Mouse (Mus musculus): ENCODE results near the gene Olfr46. TPM values are rescaled to one million over a fixed set of nuclear protein-coding genes. Genes with fewer than 3 reads are reported as not detected.

The Olfr46 gene
- polyA plus RNA-seq (2015; fragmentation: Nextera tagmentation; extraction: Ambion mirVana): not detected in 2 replicates

GRCm38 (mm10) chr7:140600969-140601368 lies at the start of gene Olfr46:
Olfr46 (plus strand) TSS chr7:140601269.

GRCm38 (mm10) chr7:140567586-140567985 lies 33.5 kb upstream of the Olfr46 start, which contains the start of gene Olfr538:
Olfr538 (plus strand) TSS chr7:140567886.

GRCm38 (mm10) chr7:140628670-140629069 lies 27.6 kb downstream of the Olfr46 start, which contains the start of gene Olfr61:
Olfr61 (plus strand) TSS chr7:140628970.

GRCm38 (mm10) chr7:140646152-140646551 lies 45.1 kb downstream of the Olfr46 start, which contains the start of gene Olfr53:
Olfr53 (plus strand) TSS chr7:140646452.

GRCm38 (mm10) chr7:140659630-140660029 lies 58.6 kb downstream of the Olfr46 start, which contains the start of gene Olfr539:
Olfr539 (plus strand) TSS chr7:140659930.

Other genes with a start within 250 kb of the Olfr46 start
- gene Olfr60, start 239.6 kb upstream of the Olfr46 start, polyA plus RNA-seq (2015; fragmentation: Nextera tagmentation; extraction: Ambion mirVana): not detected in 2 replicates
- not detected in 2 replicates for gene Olfr530, start 224.9 kb upstream of the Olfr46 start, polyA plus RNA-seq (2015; fragmentation: Nextera tagmentation; extraction: Ambion mirVana)
- not detected in 2 replicates for gene Olfr531, start 198.4 kb upstream of the Olfr46 start, polyA plus RNA-seq (2015; fragmentation: Nextera tagmentation; extraction: Ambion mirVana)
- not detected in 2 replicates for gene Olfr532, start 179.6 kb upstream of the Olfr46 start, polyA plus RNA-seq (2015; fragmentation: Nextera tagmentation; extraction: Ambion mirVana)
- gene Olfr533, start 137.9 kb upstream of the Olfr46 start, polyA plus RNA-seq (2015; fragmentation: Nextera tagmentation; extraction: Ambion mirVana): not detected in 2 replicates
- not detected in 2 replicates for gene Olfr535, start 117.1 kb upstream of the Olfr46 start, polyA plus RNA-seq (2015; fragmentation: Nextera tagmentation; extraction: Ambion mirVana)
- gene Olfr536, start 93.9 kb upstream of the Olfr46 start, polyA plus RNA-seq (2015; fragmentation: Nextera tagmentation; extraction: Ambion mirVana): not detected in 2 replicates
- not detected in 2 replicates for gene Olfr538, start 33.4 kb upstream of the Olfr46 start, polyA plus RNA-seq (2015; fragmentation: Nextera tagmentation; extraction: Ambion mirVana)
- not detected in 2 replicates for gene Olfr61, start 27.7 kb downstream of the Olfr46 start, polyA plus RNA-seq (2015; fragmentation: Nextera tagmentation; extraction: Ambion mirVana)
- gene Olfr53, start 45.2 kb downstream of the Olfr46 start, polyA plus RNA-seq (2015; fragmentation: Nextera tagmentation; extraction: Ambion mirVana): not detected in 2 replicates
- gene Olfr539, start 58.7 kb downstream of the Olfr46 start, polyA plus RNA-seq (2015; fragmentation: Nextera tagmentation; extraction: Ambion mirVana): not detected in 2 replicates
- not detected in 2 replicates for gene Olfr45, start 80.7 kb downstream of the Olfr46 start, polyA plus RNA-seq (2015; fragmentation: Nextera tagmentation; extraction: Ambion mirVana)
- gene Olfr541, start 96.0 kb downstream of the Olfr46 start, polyA plus RNA-seq (2015; fragmentation: Nextera tagmentation; extraction: Ambion mirVana): not detected in 2 replicates
- gene Cyp2e1, start 162.5 kb downstream of the Olfr46 start, polyA plus RNA-seq (2015; fragmentation: Nextera tagmentation; extraction: Ambion mirVana): 0.29 and 13.1 TPM in 2 replicates
- gene Syce1, start 186.6 kb downstream of the Olfr46 start, polyA plus RNA-seq (2015; fragmentation: Nextera tagmentation; extraction: Ambion mirVana): 0.21 TPM in 1 of 2 replicates, not detected in the other
- 0.11 and 0.14 TPM in 2 replicates for gene Zfp941, start 220.9 kb downstream of the Olfr46 start, polyA plus RNA-seq (2015; fragmentation: Nextera tagmentation; extraction: Ambion mirVana)
- 5.0 TPM in 1 of 2 replicates, not detected in the other for gene Urah, start 233.7 kb downstream of the Olfr46 start, polyA plus RNA-seq (2015; fragmentation: Nextera tagmentation; extraction: Ambion mirVana)
- not detected in 2 replicates for gene Scgb1c1, start 244.3 kb downstream of the Olfr46 start, polyA plus RNA-seq (2015; fragmentation: Nextera tagmentation; extraction: Ambion mirVana)
- not detected in 2 replicates for gene Odf3, start 246.5 kb downstream of the Olfr46 start, polyA plus RNA-seq (2015; fragmentation: Nextera tagmentation; extraction: Ambion mirVana)

Measured in skeletal muscle tissue, postnatal 0 days (tissue).